Mouse (Mus musculus) forebrain, embryonic 11.5 days (tissue): ENCODE results near the gene Mia2. TPM values are rescaled to one million over a fixed set of nuclear protein-coding genes. Genes with fewer than 3 reads are reported as not detected.

Source experiments
- microRNA-seq: library from miRNA; unstranded; fragments of <30 nt; microRNA quantifications from one replicate; pipeline ENCODE4, GENCODE M21; 2016; ENCODE audit not compliant: insufficient number of aligned reads
- polyA plus RNA-seq: library from polyadenylated mRNA; unstranded; fragments of >200 nt; fragmentation: Nextera tagmentation; extraction: Ambion mirVana; gene quantifications from 2 replicates; pipeline ENCODE4 v1.2.1, GENCODE M21; 2014

Gene Mia2
- polyA plus RNA-seq, 1 experiment from 2014 or later = 55.2 TPM

Small RNAs within 50 kb of the gene (microRNA-seq; reads per million reads assigned to microRNA genes)
- not detected for gene Gm27284

Other genes starting within 250 kb of the Mia2 start
- gene Sec23a, start 83.8 kb upstream of the Mia2 start, polyA plus RNA-seq = 76.0 and 76.5 TPM in 2 replicates
- 27.1 and 33.2 TPM in 2 replicates for gene Gemin2, start 82.4 kb upstream of the Mia2 start, polyA plus RNA-seq
- 64.6 and 69.1 TPM in 2 replicates for gene Trappc6b, start 34.3 kb upstream of the Mia2 start, polyA plus RNA-seq
- gene Pnn, start 28.9 kb upstream of the Mia2 start, polyA plus RNA-seq = 124 and 127 TPM in 2 replicates
- gene Fbxo33, start 123.9 kb downstream of the Mia2 start, polyA plus RNA-seq = 9.3 and 11.9 TPM in 2 replicates